Mouse (Mus musculus): ENCODE measurements around the gene Itih1. TPM values are rescaled to one million over a fixed set of nuclear protein-coding genes. Genes with fewer than 3 reads are reported as not detected.

Itih1 gene
- total RNA-seq, 2 experiments from 2014 or later, result not detected

- no peak for ATAC-seq (ENCODE audit: poor library complexity, severe bottlenecking)
Observed at GRCm38 (mm10) chr14:30906001-30906400, 37.1 kb downstream of the Itih1 start.

- ATAC-seq (ENCODE audit: poor library complexity, severe bottlenecking), result no peak
Observed at GRCm38 (mm10) chr14:30904307-30904706, 38.8 kb downstream of the Itih1 start.

GRCm38 (mm10) chr14:30903036-30903435, 40.1 kb downstream of the Itih1 start:
- ATAC-seq (ENCODE audit: poor library complexity, severe bottlenecking), result no peak

DNA sequence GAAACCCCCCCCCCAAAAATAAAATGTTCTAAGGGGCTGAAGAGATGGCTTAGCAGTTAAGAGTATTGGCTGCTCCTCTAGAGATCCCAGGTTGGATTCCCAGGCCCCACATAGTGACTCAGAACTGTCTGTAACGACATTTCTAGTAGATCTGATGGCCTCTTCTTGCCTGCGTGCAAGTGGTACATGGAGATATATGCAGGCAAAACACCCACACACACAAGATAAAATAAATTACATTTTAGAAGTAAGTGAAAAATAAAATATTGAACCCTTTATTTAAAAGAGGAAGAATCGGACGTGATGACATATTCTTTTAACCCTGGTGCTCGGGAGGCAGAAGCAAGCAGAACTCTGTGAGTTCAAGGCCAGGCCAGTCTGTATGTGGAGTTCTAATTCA, 40.5 kb downstream of the Itih1 start:
- ATAC-seq (ENCODE audit: poor library complexity, severe bottlenecking), result no peak

GRCm38 (mm10) chr14:30899972-30900371, 43.1 kb downstream of the Itih1 start:
- ATAC-seq (ENCODE audit: poor library complexity, severe bottlenecking), result no peak

DNA sequence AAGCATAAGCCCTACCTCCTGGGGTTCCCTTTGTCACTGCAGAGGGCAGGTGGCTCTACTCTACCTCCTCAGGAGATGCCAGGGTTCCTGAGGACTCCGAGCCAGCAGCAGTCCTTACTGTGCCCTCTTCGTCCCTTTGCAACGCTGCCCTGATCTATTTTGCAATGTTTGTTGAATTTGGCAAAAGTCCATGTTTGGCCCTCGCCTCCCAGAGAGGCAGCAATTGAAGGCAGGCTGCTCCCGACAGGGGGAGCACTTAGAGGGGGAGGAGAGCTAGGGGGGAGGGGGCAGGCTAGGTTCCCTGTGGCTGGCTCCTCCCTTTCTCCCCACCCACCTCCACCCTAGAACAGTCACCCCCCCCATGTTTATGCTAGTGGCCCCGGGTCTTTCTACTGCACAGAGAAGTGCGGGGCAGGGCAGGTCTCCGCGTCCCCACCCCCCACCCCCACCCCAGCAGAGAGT, 54.8 kb downstream of the Itih1 start:
- ATAC-seq (ENCODE audit: poor library complexity, severe bottlenecking), result peak; percentile 30; the same call in 1 of the 2 replicates

- ATAC-seq (ENCODE audit: poor library complexity, severe bottlenecking), result no peak
Observed at GRCm38 (mm10) chr14:30886204-30886603, 56.9 kb downstream of the Itih1 start, which contains the start of gene Itih4. TSS of gene Itih4 (plus strand) at chr14:30886476.

GRCm38 (mm10) chr14:30885298-30885697, 57.8 kb downstream of the Itih1 start:
- no peak for ATAC-seq (ENCODE audit: poor library complexity, severe bottlenecking)

DNA sequence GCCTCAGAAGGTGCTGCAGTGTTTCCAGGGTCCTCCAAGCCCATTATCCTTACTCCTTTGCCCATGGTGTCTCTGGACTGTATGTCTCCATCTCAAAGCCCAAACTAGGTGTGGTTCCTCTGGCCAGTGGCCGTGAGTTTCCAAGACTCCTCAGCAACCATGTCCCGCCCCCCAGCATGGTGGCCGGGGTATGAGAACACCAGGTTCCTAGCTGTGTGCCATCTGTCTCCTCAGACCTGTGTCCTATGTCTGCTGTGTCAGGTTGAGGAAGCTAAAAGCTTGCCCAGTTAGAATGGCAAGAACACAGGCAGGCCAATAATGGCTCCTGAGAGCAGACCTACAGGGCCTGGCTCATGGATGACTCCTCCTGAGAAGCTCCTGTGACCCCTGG, 61.4 kb downstream of the Itih1 start:
- no peak for ATAC-seq (ENCODE audit: poor library complexity, severe bottlenecking)

DNA sequence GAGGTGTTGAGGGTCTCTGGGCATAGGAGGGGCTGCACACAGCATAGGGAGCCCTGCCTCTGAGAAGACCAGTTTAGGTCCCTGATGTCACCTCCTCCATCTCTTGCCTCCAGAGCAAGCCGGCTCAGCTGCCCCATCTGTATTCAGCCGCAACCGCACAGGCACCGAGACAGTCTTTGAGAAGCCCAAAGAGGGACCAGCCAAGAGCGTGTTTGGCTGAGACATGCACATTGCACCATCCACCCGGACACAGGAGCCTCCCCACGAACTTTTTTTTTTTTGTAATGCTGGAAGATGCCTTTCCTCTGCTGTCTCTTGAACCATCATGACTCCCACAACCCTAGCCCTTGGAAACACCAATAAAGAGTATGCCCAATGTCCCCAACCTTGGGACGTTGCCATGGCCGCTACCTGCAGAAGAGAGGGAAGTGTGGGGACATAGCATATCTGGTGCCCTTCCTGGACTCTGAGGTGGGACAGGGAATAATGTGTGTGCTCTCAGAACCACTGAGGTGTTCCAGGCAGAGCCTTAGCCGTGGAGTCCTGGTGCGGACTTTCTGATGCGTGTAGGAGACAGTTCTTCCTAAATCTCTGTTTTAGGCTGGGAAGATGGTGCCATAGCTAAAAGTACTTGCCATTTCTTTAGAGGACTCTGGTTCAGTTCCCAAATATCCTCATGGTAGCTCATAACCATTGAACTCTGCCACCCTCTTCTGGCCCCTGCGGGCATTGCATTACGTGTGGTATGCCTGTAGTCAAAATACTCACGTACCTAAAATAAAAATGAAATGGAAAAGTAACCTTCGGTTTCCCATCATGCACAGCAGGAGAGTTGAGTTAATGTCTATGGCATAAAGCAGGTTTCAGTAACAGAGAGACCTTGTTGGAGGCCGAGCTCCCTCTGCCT, 62.0 kb downstream of the Itih1 start:
- peak; percentile 77 for ATAC-seq (ENCODE audit: poor library complexity, severe bottlenecking)

DNA sequence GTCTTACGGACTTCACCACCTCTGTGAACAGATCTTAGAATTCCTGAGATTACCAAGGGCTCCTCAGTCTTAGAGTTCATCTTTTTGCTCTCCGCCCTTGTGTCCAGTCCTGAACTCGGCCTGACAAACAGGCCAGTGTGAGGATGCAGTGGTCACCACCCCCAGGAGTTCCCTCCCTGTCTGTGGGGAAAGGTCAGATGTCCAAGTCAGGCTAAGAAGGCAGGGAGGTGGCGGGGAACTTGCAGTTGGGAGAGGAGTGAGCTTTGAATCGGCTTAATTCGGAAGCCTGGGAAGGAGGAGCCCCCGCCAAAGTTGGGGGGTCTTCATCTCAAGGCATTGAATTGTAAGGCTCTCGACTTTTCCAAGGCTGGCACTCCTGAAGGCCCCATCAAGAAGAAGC, 62.8 kb downstream of the Itih1 start:
- no peak for ATAC-seq (ENCODE audit: poor library complexity, severe bottlenecking)

- no peak for ATAC-seq (ENCODE audit: poor library complexity, severe bottlenecking)
Observed at GRCm38 (mm10) chr14:30879794-30880193, 63.3 kb downstream of the Itih1 start.

Other genes starting within 250 kb of the Itih1 start
- 6.5 and 7.0 TPM in 2 replicates for gene Sfmbt1, start 228.4 kb downstream of the Itih1 start, total RNA-seq (2015)
- 7.3 and 7.6 TPM in 2 replicates for gene Sfmbt1, start 228.4 kb downstream of the Itih1 start, total RNA-seq (2017)
- gene Tmem110, start 117.7 kb downstream of the Itih1 start, total RNA-seq (2015), result 7.9 and 9.0 TPM in 2 replicates
- gene Tmem110, start 117.7 kb downstream of the Itih1 start, total RNA-seq (2017), result 12.0 and 12.2 TPM in 2 replicates
- 0.91 and 1.8 TPM in 2 replicates for gene Mustn1, start 64.1 kb downstream of the Itih1 start, total RNA-seq (2015)
- 0.16 TPM in 1 of 2 replicates, not detected in the other for gene Mustn1, start 64.1 kb downstream of the Itih1 start, total RNA-seq (2017)
- gene Itih4, start 56.8 kb downstream of the Itih1 start, total RNA-seq (2015), result not detected in 2 replicates
- gene Itih4, start 56.8 kb downstream of the Itih1 start, total RNA-seq (2017), result not detected in 2 replicates
- gene Itih3, start 19.5 kb downstream of the Itih1 start, total RNA-seq (2015), result not detected in 2 replicates
- gene Itih3, start 19.5 kb downstream of the Itih1 start, total RNA-seq (2017), result not detected in 2 replicates
- gene Nek4, start 8.1 kb upstream of the Itih1 start, total RNA-seq (2015), result 4.3 and 4.9 TPM in 2 replicates
- 5.2 and 7.6 TPM in 2 replicates for gene Nek4, start 8.1 kb upstream of the Itih1 start, total RNA-seq (2017)
- gene Glt8d1, start 58.1 kb upstream of the Itih1 start, total RNA-seq (2015), result 22.8 and 32.1 TPM in 2 replicates
- gene Glt8d1, start 58.1 kb upstream of the Itih1 start, total RNA-seq (2017), result 20.2 and 28.3 TPM in 2 replicates
- 179 and 205 TPM in 2 replicates for gene Spcs1, start 58.4 kb upstream of the Itih1 start, total RNA-seq (2015)
- 80.1 and 82.1 TPM in 2 replicates for gene Spcs1, start 58.4 kb upstream of the Itih1 start, total RNA-seq (2017)
- 73.6 and 77.6 TPM in 2 replicates for gene Pbrm1, start 75.8 kb upstream of the Itih1 start, total RNA-seq (2015)
- gene Pbrm1, start 75.8 kb upstream of the Itih1 start, total RNA-seq (2017), result 63.1 and 71.9 TPM in 2 replicates
- gene Gnl3, start 75.9 kb upstream of the Itih1 start, total RNA-seq (2015), result 45.8 and 55.3 TPM in 2 replicates
- 48.6 and 60.6 TPM in 2 replicates for gene Gnl3, start 75.9 kb upstream of the Itih1 start, total RNA-seq (2017)
- 65.2 and 73.3 TPM in 2 replicates for gene Smim4, start 185.7 kb upstream of the Itih1 start, total RNA-seq (2015)
- gene Smim4, start 185.7 kb upstream of the Itih1 start, total RNA-seq (2017), result 34.8 and 42.5 TPM in 2 replicates
- 20.6 and 21.0 TPM in 2 replicates for gene Nt5dc2, start 187.8 kb upstream of the Itih1 start, total RNA-seq (2015)
- 24.1 and 29.0 TPM in 2 replicates for gene Nt5dc2, start 187.8 kb upstream of the Itih1 start, total RNA-seq (2017)
- 0.27 TPM in 1 of 2 replicates, not detected in the other for gene Stab1, start 225.4 kb upstream of the Itih1 start, total RNA-seq (2015)
- gene Stab1, start 225.4 kb upstream of the Itih1 start, total RNA-seq (2017), result 0.40 and 1.0 TPM in 2 replicates

All from megakaryocyte, adult 5-6 weeks (primary cell).